Mouse (Mus musculus) MEL (cell line): Measurements from ENCODE around the gene Ube2q1. TPM values are rescaled to one million over a fixed set of nuclear protein-coding genes. Genes with fewer than 3 reads are reported as not detected.

Experiments used
- DNase-seq: peaks from one replicate; pipeline ENCODE4 v3.0.0; 2011; ENCODE audit warnings: low read depth, low spot score
- H3K27ac ChIP-seq: 2 replicates; pipeline ENCODE4 v1.5.1; 2012; ENCODE audit warnings: low read depth, mild to moderate bottlenecking, control low read depth, low read length, moderate library complexity; ENCODE audit not compliant: control insufficient read depth
- H3K27me3 ChIP-seq, 2 experiments: fragments of 150-350 bp in 1 of 2; sonication (generic) in 1 of 2; 2 replicates each; pipeline ENCODE4 v1.6.1; 2012; ENCODE audit warnings: low read length in 2 of 2, mild to moderate bottlenecking in 2 of 2, improper control_type of control experiment in 1 of 2, moderate library complexity in 1 of 2; ENCODE audit not compliant: insufficient read depth in 2 of 2, control insufficient read depth in 1 of 2
- H3K36me3 ChIP-seq, 2 experiments: 2 replicates each; pipeline ENCODE4 v1.6.1; 2012 to 2014; ENCODE audit warnings: low read length in 2 of 2, improper control_type of control experiment in 1 of 2, inconsistent platforms in 1 of 2, mild to moderate bottlenecking in 1 of 2; ENCODE audit not compliant: insufficient read depth in 2 of 2, control insufficient read depth in 1 of 2
- H3K4me1 ChIP-seq, 2 experiments: fragments of 150-350 bp in 1 of 2; sonication (generic) in 1 of 2; 2 replicates each; pipeline ENCODE4 v1.6.1; 2012; ENCODE audit warnings: low read length in 2 of 2, improper control_type of control experiment in 1 of 2, mild to moderate bottlenecking in 1 of 2; ENCODE audit not compliant: insufficient read depth in 2 of 2, control insufficient read depth in 1 of 2
- H3K4me3 ChIP-seq, 2 experiments: fragments of 150-350 bp in 1 of 2; sonication (generic) in 1 of 2; 2 replicates each; pipeline ENCODE4 v1.5.1; 2012; ENCODE audit warnings: low read depth in 2 of 2, low read length in 2 of 2, mild to moderate bottlenecking in 2 of 2, moderate library complexity in 2 of 2, control low read depth in 1 of 2, improper control_type of control experiment in 1 of 2; ENCODE audit not compliant: control insufficient read depth in 1 of 2, insufficient read depth in 1 of 2
- H3K79me2 ChIP-seq: 2 replicates; pipeline ENCODE4 v1.6.1; 2012; ENCODE audit warnings: mild to moderate bottlenecking, low read length, moderate library complexity; ENCODE audit not compliant: control insufficient read depth, poor library complexity, insufficient read depth
- H3K9ac ChIP-seq: 2 replicates; pipeline ENCODE4 v1.6.1; 2012; ENCODE audit warnings: low read depth, mild to moderate bottlenecking, control low read depth, low read length, moderate library complexity; ENCODE audit not compliant: control insufficient read depth, poor library complexity, severe bottlenecking
- H3K9me3 ChIP-seq: fragments of 150-350 bp; sonication (generic); replicated peaks from 2 replicates; pipeline ENCODE4 v1.6.1; 2012; ENCODE audit warnings: mild to moderate bottlenecking, low read length, improper control_type of control experiment, moderate library complexity; ENCODE audit not compliant: insufficient read depth
- BHLHE40 ChIP-seq: IDR thresholded peaks from 2 replicates; pipeline ENCODE4 v1.6.1; 2012; ENCODE audit warnings: low read depth, mild to moderate bottlenecking, inconsistent platforms, low read length, improper control_type of control experiment, borderline replicate concordance
- ELF1 ChIP-seq: IDR thresholded peaks from 2 replicates; pipeline ENCODE4 v1.6.1; 2014; ENCODE audit warnings: low read depth, mild to moderate bottlenecking, inconsistent platforms, low read length, improper control_type of control experiment, moderate library complexity
- GABPA ChIP-seq: IDR thresholded peaks from 2 replicates; pipeline ENCODE4 v1.6.1; 2012; ENCODE audit warnings: low read depth, mild to moderate bottlenecking, inconsistent platforms, low read length, improper control_type of control experiment, moderate library complexity
- GATA1 ChIP-seq: IDR thresholded peaks from 2 replicates; pipeline ENCODE4 v1.6.1; 2011; ENCODE audit warnings: low read depth, low read length, improper control_type of control experiment
- HCFC1 ChIP-seq: IDR thresholded peaks from 2 replicates; pipeline ENCODE4 v1.6.1; 2012; ENCODE audit warnings: low read depth, mild to moderate bottlenecking, inconsistent platforms, low read length, improper control_type of control experiment, moderate library complexity
- KAT2A ChIP-seq: conservative IDR thresholded peaks from 2 replicates; pipeline ENCODE4 v1.6.1; 2012; ENCODE audit warnings: low read depth, low read length, improper control_type of control experiment, inconsistent platforms
- MAZ ChIP-seq: IDR thresholded peaks from 2 replicates; pipeline ENCODE4 v1.6.1; 2012; ENCODE audit warnings: low read depth, mild to moderate bottlenecking, inconsistent platforms, low read length, improper control_type of control experiment
- MEF2A ChIP-seq: IDR thresholded peaks from 2 replicates; pipeline ENCODE4 v1.6.1; 2014; ENCODE audit warnings: low read depth, mild to moderate bottlenecking, inconsistent platforms, low read length, improper control_type of control experiment; ENCODE audit not compliant: poor library complexity, insufficient replicate concordance, severe bottlenecking; ENCODE audit errors: extremely low read depth
- MXI1 ChIP-seq: IDR thresholded peaks from 2 replicates; pipeline ENCODE4 v1.6.1; 2011; ENCODE audit warnings: mild to moderate bottlenecking, low read depth, low read length, improper control_type of control experiment
- NELFE ChIP-seq: IDR thresholded peaks from 2 replicates; pipeline ENCODE4 v1.6.1; 2011; ENCODE audit warnings: low read depth, low read length, improper control_type of control experiment
- RAD21 ChIP-seq: IDR thresholded peaks from 2 replicates; pipeline ENCODE4 v1.6.1; 2011; ENCODE audit warnings: mild to moderate bottlenecking, low read depth, low read length, improper control_type of control experiment
- RCOR1 ChIP-seq: IDR thresholded peaks from 2 replicates; pipeline ENCODE4 v1.6.1; 2012; ENCODE audit warnings: low read depth, mild to moderate bottlenecking, inconsistent platforms, low read length, improper control_type of control experiment
- SIN3A ChIP-seq: IDR thresholded peaks from 2 replicates; pipeline ENCODE4 v1.6.1; 2012; ENCODE audit warnings: low read length, improper control_type of control experiment, inconsistent platforms
- SMC3 ChIP-seq: IDR thresholded peaks from 2 replicates; pipeline ENCODE4 v1.6.1; 2011; ENCODE audit warnings: low read depth, low read length, improper control_type of control experiment
- UBTF ChIP-seq: IDR thresholded peaks from 2 replicates; pipeline ENCODE4 v1.6.1; 2012; ENCODE audit warnings: low read depth, mild to moderate bottlenecking, inconsistent platforms, low read length, improper control_type of control experiment, moderate library complexity, borderline replicate concordance; ENCODE audit not compliant: insufficient read depth
- ZC3H11A ChIP-seq: IDR thresholded peaks from 2 replicates; pipeline ENCODE4 v1.6.1; 2012; ENCODE audit warnings: low read depth, mild to moderate bottlenecking, inconsistent platforms, low read length, improper control_type of control experiment
- ZMIZ1 ChIP-seq: IDR thresholded peaks from 2 replicates; pipeline ENCODE4 v1.6.1; 2012; ENCODE audit warnings: low read depth, mild to moderate bottlenecking, inconsistent platforms, low read length, improper control_type of control experiment, moderate library complexity
- ZNF384 ChIP-seq: IDR thresholded peaks from 2 replicates; pipeline ENCODE4 v1.6.1; 2012; ENCODE audit warnings: low read depth, mild to moderate bottlenecking, inconsistent platforms, low read length, improper control_type of control experiment
- polyA plus RNA-seq, 2 experiments: library from polyadenylated mRNA; stranded (reverse) in 1 of 2; unstranded in 1 of 2; fragments of >175 nt in 1 of 2; fragments of >200 nt in 1 of 2; gene quantifications; 2 replicates each; pipeline versions ENCODE4 v1.2.1 to v1.2.4; 2012; ENCODE audit warnings: low replicate concordance in 2 of 2, low read depth in 1 of 2; ENCODE audit not compliant: insufficient read length in 2 of 2, insufficient read depth in 1 of 2, missing spikeins in 1 of 2
- total RNA-seq: library from RNA; depleted of rRNA; stranded (reverse); fragments of 300-350 nt; gene quantifications from 2 replicates; pipeline ENCODE4 v1.2.3, GENCODE M21; 2012

Gene Ube2q1
- total and polyA plus RNA-seq, 3 experiments: 73.8 to 162 (median 89.0) TPM

GRCm38 (mm10) chr3:89755283-89755682, 18.1 kb upstream of the Ube2q1 start:
- Histone ChIP-seq H3K36me3 (no peaks in the 10 kb centered on the region), H3K27ac (no peak overlapping the region), H3K79me2 (no peaks in the 10 kb centered on the region), H3K27me3 (no peaks in the 10 kb centered on the region), H3K4me1 (no peaks in the 10 kb centered on the region), H3K9me3 (no peaks in the 10 kb centered on the region), H3K4me3 (no peak overlapping the region), H3K9ac (no peak overlapping the region)
- DNase-seq: no peak
- TF ChIP-seq NELFE (no peak), ZC3H11A (no peak), BHLHE40 (no peak), SIN3A (no peak), MAZ (no peak), SMC3 (no peak), KAT2A (no peak), RCOR1 (no peak), ZNF384 (no peak), ELF1 (no peak), GABPA (no peak), MXI1 (no peak), RAD21 (no peak)

GRCm38 (mm10) chr3:89757851-89758250, 15.6 kb upstream of the Ube2q1 start:
- H3K27me3 ChIP-seq: no peaks in the 10 kb centered on the region
- no peak for TF ChIP-seq GATA1
- no peak for TF ChIP-seq HCFC1
- no peak for TF ChIP-seq UBTF
- TF ChIP-seq, all 39 proteins: peak for 0
- DNase-seq: no peak

GRCm38 (mm10) chr3:89759786-89760185, 13.6 kb upstream of the Ube2q1 start:
- no peak for TF ChIP-seq MEF2A
- no peak for TF ChIP-seq GABPA
- no peak for TF ChIP-seq ZMIZ1
- no peak for TF ChIP-seq MAZ
- no peak for DNase-seq
- no peaks in the 10 kb centered on the region for H3K79me2 ChIP-seq
- no peak overlapping the region for H3K27ac ChIP-seq
- H3K27me3 ChIP-seq: no peaks in the 10 kb centered on the region
- no peaks in the 10 kb centered on the region for H3K4me1 ChIP-seq
- no peak overlapping the region for H3K4me3 ChIP-seq
- no peak overlapping the region for H3K9ac ChIP-seq
- no peaks in the 10 kb centered on the region for H3K9me3 ChIP-seq
- no peaks in the 10 kb centered on the region for H3K36me3 ChIP-seq

More at GRCm38 (mm10) chr3:89757851-89758250, 15.6 kb upstream of the Ube2q1 start:
- H3K79me2 ChIP-seq: no peaks in the 10 kb centered on the region
- no peak overlapping the region for H3K4me3 ChIP-seq
- H3K36me3 ChIP-seq: no peaks in the 10 kb centered on the region
- no peak overlapping the region for H3K27ac ChIP-seq
- no peak overlapping the region for H3K9ac ChIP-seq
- no peaks in the 10 kb centered on the region for H3K9me3 ChIP-seq
- H3K4me1 ChIP-seq: no peaks in the 10 kb centered on the region
